Mouse (Mus musculus): ENCODE results near the gene Rpp25l.

Gene Rpp25l

DNA sequence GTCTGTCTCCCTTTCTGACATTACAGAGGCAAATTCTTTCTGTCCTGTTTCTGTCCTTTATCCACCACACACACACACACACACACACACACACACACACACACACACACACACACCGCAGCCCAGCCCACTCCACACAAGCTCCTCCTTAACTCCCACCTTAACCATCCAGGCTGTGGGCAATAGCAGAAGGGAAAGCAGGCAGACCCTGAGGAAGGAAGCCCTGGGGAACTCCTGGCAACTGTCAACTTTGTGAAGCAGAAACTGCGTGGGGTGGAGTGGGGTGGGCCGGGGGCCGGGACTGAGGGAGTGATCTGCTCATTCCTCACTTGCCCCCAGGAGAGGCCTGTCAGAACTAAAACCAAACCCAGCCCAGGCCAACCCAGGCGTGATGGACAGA, 41.8 kb downstream of the Rpp25l start:
- DNase-seq (ENCODE audit: low read depth, low spot score) = no peak

- DNase-seq (ENCODE audit: low read depth, low spot score) = no peak
These were observed 42.5 kb downstream of the Rpp25l start for GRCm38 (mm10) chr4:41670836-41671235.

- no peak for DNase-seq (ENCODE audit: low read depth, low spot score)
These were observed 46.7 kb downstream of the Rpp25l start for GRCm38 (mm10) chr4:41666646-41667045.

- no peak for DNase-seq (ENCODE audit: low read depth, low spot score)
These were observed 48.2 kb downstream of the Rpp25l start for GRCm38 (mm10) chr4:41665009-41665675.

DNA sequence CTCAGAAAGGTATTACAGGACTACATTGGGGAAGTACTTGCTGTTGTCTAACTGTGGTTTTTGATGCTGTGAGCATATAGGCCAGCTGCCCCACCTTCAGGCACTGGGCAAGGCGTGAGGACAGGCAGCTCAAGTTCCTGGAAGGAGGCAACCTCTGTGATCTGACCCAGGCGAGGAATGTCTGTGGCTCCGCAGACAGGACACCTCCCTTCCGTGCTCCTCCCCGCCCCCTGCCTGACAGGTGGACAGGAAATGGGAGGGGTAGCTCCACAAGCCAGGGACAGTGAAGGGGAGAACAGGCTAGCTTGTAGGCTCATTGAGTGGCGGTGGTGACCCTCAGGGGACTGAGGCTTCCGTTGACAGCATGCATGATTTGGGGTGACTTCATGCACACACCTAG, 48.8 kb downstream of the Rpp25l start:
- DNase-seq (ENCODE audit: low read depth, low spot score) = no peak

DNA sequence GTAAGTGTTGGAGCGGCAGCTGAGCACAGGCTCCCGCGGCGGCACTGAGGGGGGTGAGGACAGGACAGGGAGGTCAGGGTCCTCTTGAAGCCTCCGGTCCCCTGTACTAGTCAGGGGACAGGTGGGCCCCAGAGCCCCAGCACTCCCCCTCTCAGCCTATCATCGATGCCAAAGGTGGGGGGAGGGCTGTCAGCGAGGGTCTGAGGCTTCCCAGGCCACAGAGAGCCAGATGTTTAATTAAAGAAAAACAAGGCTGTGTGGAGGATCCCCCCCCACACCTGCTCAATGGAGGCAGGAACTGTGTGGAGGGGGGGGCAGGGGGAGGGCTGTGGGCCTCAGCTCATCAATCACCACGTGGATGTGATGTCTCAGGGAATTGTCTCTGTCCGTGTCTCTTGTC, 49.7 kb downstream of the Rpp25l start:
- no peak for DNase-seq (ENCODE audit: low read depth, low spot score)

GRCm38 (mm10) chr4:41662723-41663122, 50.6 kb downstream of the Rpp25l start:
- DNase-seq (ENCODE audit: low read depth, low spot score) = no peak

Data from embryo, embryonic 11.5 days (tissue).